ENCODE assay signal across 8 mouse cellular contexts in genomic region chr2:163048125-163048524, GRCm38 (mm10). TPM values are rescaled to one million over a fixed set of nuclear protein-coding genes. Genes with fewer than 3 reads are reported as not detected.
DNase-seq lines count a peak whose midpoint lies in the region; ATAC-seq lines count a peak whose summit lies in the region.

No protein-coding gene starts in this region.

- ATAC-seq in hindbrain, embryonic 14.5 days (ENCODE audit: low FRiP score): peak; percentile 62; the same call in 1 of the 2 replicates

- H3K9me3 ChIP-seq in hindbrain, embryonic 14.5 days (ENCODE audit: control insufficient read depth, low read length): no peaks in the 10 kb centered on the region

- peak overlapping the region; percentile 53 for H3K4me2 ChIP-seq in hindbrain, embryonic 14.5 days (replicated peaks)

- no peaks in the 10 kb centered on the region for H3K27me3 ChIP-seq in hindbrain, embryonic 14.5 days (ENCODE audit: control insufficient read depth, insufficient read depth, low read length)

- no peak overlapping the region for H3K4me3 ChIP-seq in hindbrain, embryonic 14.5 days (replicated peaks; ENCODE audit: low read length)

- H3K9ac ChIP-seq in hindbrain, embryonic 14.5 days: no peak overlapping the region

- H3K4me1 ChIP-seq in hindbrain, embryonic 14.5 days (replicated peaks; ENCODE audit: control insufficient read depth, insufficient read depth, low read length): no peaks in the 10 kb centered on the region

- H3K27ac ChIP-seq in hindbrain, embryonic 14.5 days: no peak overlapping the region

- DNase-seq in ZHBTc4 (ENCODE audit: low read depth, low spot score): peak; percentile 89
- peak; percentile 51 to 52 for DNase-seq in cerebellum, postnatal 36 days
- DNase-seq in frontal cortex, postnatal 36 days (ENCODE audit: low spot score in 2 of 2): peak; percentile 65 to 77
- peak; percentile 89 for DNase-seq in hindbrain, embryonic 14.5 days (ENCODE audit: low spot score)
- DNase-seq in layer of hippocampus, postnatal 25 days (ENCODE audit: extremely low spot score in 1 of 2, low spot score in 1 of 2): peak; percentile 62 to 78
- peak; percentile 83 for DNase-seq in lung, postnatal 14 days
- peak; percentile 86 for DNase-seq in retina, embryonic 14.5 days (ENCODE audit: low spot score)
- peak; percentile 86 for DNase-seq in thymus, postnatal 4 days

- 5% methylated on average over 10 of the region's 10 CpGs for WGBS in hindbrain, embryonic 14.5 days

- H3K36me3 ChIP-seq in hindbrain, embryonic 14.5 days (replicated peaks; ENCODE audit: control insufficient read depth, insufficient read depth): peaks cover 43% of the 10 kb centered on the region

RNA-seq across cellular contexts. Expression of gene Mybl2, which starts 6.4 kb away (rescaled TPM):
- 3.2 and 3.8 TPM in 2 replicates for polyA plus RNA-seq in hindbrain, embryonic 14.5 days (2014; fragmentation: Nextera tagmentation; extraction: Ambion mirVana)
- 1 to 10 TPM; 1.3 to 2.1 TPM for total RNA-seq in layer of hippocampus, postnatal 25 days (2021)

RNA-seq across cellular contexts. Expression of gene Ift52, which starts 31.0 kb away (rescaled TPM):
- polyA plus RNA-seq in hindbrain, embryonic 14.5 days (2014; fragmentation: Nextera tagmentation; extraction: Ambion mirVana): 36.0 and 38.2 TPM in 2 replicates
- 10 to 100 TPM; 28.6 to 30.8 TPM for total RNA-seq in layer of hippocampus, postnatal 25 days (2021)

RNA-seq across cellular contexts. Expression of gene Gtsf1l, which starts 39.5 kb away (rescaled TPM):
- 0.35 and 0.58 TPM in 2 replicates for polyA plus RNA-seq in hindbrain, embryonic 14.5 days (2014; fragmentation: Nextera tagmentation; extraction: Ambion mirVana)
- total RNA-seq in layer of hippocampus, postnatal 25 days (2021): not detected
